Mouse (Mus musculus): ENCODE data around the gene Rln1. TPM values are rescaled to one million over a fixed set of nuclear protein-coding genes. Genes with fewer than 3 reads are reported as not detected.

Gene Rln1
- polyA plus RNA-seq, 1 experiment from 2014 or later: not detected

GRCm38 (mm10) chr19:29312661-29313060 lies 21.8 kb downstream of the Rln1 start:
- Histone ChIP-seq H3K4me2 (ENCODE audit: low read depth, low read length) (no peak overlapping the region), H3K27ac (ENCODE audit: low read depth) (no peak overlapping the region), H3K36me3 (replicated peaks; ENCODE audit: insufficient read depth, low read length) (peaks cover 27% of the 10 kb centered on the region), H3K27me3 (ENCODE audit: insufficient read depth, low read length) (no peaks in the 10 kb centered on the region), H3K9ac (replicated peaks) (no peak overlapping the region), H3K4me3 (ENCODE audit: low read depth, low read length) (no peak overlapping the region), H3K9me3 (ENCODE audit: low read length) (no peaks in the 10 kb centered on the region), H3K4me1 (ENCODE audit: insufficient read depth) (no peaks in the 10 kb centered on the region)
- DNase-seq (no peak), ATAC-seq (no peak)
- TF ChIP-seq EP300 (IDR thresholded peaks at IDR 0.05; ENCODE audit: low read depth) (no peak), CTCF (IDR thresholded peaks at IDR 0.05; ENCODE audit: low read depth) (no peak)
- 86% methylated on average over 7 of the region's 7 CpGs for WGBS (ENCODE audit: insufficient replicate concordance)

DNA sequence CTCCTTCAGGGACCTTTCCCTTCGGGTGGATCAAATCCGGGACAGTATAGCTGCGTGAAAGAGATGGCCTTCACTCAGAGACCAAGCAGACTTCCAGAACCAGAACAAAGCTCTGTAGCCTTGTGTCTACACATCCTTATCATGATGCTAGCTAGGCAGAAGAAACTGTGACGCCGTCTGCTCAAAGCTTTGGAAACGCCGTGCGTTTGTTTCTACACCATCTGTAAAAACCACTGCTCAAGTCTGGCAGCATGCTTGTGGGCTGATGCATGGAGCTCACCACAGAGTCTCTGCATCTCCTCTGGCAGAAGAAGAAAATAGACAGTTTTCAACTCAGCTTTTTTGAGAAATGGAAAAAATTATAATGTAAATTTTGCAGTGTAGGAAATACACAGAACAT lies 22.7 kb downstream of the Rln1 start:
- no peaks in the 10 kb centered on the region for H3K27me3 ChIP-seq (ENCODE audit: insufficient read depth, low read length)

GRCm38 (mm10) chr19:29308832-29309231 lies 25.6 kb downstream of the Rln1 start:
- H3K9me3 ChIP-seq (ENCODE audit: low read length): no peaks in the 10 kb centered on the region
- H3K36me3 ChIP-seq (replicated peaks; ENCODE audit: insufficient read depth, low read length): peaks cover 49% of the 10 kb centered on the region
- no peak overlapping the region for H3K9ac ChIP-seq (replicated peaks)
- no peak for TF ChIP-seq EP300 (IDR thresholded peaks at IDR 0.05; ENCODE audit: low read depth)
- TF ChIP-seq CTCF (IDR thresholded peaks at IDR 0.05; ENCODE audit: low read depth): peak; percentile 38
- no peak overlapping the region for H3K4me3 ChIP-seq (ENCODE audit: low read depth, low read length)
- DNase-seq: no peak
- H3K4me2 ChIP-seq (ENCODE audit: low read depth, low read length): no peak overlapping the region
- H3K27ac ChIP-seq (ENCODE audit: low read depth): no peak overlapping the region
- H3K27me3 ChIP-seq (ENCODE audit: insufficient read depth, low read length): no peaks in the 10 kb centered on the region
- H3K4me1 ChIP-seq (ENCODE audit: insufficient read depth): no peaks in the 10 kb centered on the region
- no peak for ATAC-seq

More for the DNA sequence above, 22.7 kb downstream of the Rln1 start:
- no peak for TF ChIP-seq EP300 (IDR thresholded peaks at IDR 0.05; ENCODE audit: low read depth)
- Histone ChIP-seq H3K36me3 (replicated peaks; ENCODE audit: insufficient read depth, low read length) (peaks cover 34% of the 10 kb centered on the region), H3K9me3 (ENCODE audit: low read length) (no peaks in the 10 kb centered on the region), H3K4me1 (ENCODE audit: insufficient read depth) (no peaks in the 10 kb centered on the region), H3K4me2 (ENCODE audit: low read depth, low read length) (no peak overlapping the region), H3K27ac (ENCODE audit: low read depth) (no peak overlapping the region), H3K4me3 (ENCODE audit: low read depth, low read length) (no peak overlapping the region), H3K9ac (replicated peaks) (no peak overlapping the region)
- ATAC-seq: no peak
- DNase-seq: no peak
- 92% methylated on average over 8 of the region's 8 CpGs for WGBS (ENCODE audit: insufficient replicate concordance)

DNA sequence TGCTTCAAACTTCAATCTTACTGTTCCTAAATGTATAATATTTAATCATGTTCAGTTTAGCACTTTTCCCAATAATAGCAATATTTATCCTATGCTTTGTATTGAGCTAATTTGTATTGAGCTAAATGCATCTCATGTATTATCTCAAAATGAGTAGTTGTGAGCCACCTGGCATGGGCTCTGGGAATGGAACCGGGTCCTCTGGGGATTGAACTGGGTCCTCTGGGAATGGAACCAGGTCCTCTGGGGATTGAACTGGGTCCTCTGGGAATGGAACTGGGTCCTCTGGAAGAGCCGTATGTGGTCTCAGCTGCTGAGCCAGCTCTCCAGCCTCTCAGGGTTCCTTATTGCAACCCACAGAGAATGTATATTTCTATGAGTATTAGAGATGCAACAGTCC lies 32.4 kb downstream of the Rln1 start:
- Histone ChIP-seq H3K27me3 (ENCODE audit: insufficient read depth, low read length) (no peaks in the 10 kb centered on the region), H3K4me3 (ENCODE audit: low read depth, low read length) (no peak overlapping the region), H3K36me3 (replicated peaks; ENCODE audit: insufficient read depth, low read length) (peaks cover 62% of the 10 kb centered on the region)

DNA sequence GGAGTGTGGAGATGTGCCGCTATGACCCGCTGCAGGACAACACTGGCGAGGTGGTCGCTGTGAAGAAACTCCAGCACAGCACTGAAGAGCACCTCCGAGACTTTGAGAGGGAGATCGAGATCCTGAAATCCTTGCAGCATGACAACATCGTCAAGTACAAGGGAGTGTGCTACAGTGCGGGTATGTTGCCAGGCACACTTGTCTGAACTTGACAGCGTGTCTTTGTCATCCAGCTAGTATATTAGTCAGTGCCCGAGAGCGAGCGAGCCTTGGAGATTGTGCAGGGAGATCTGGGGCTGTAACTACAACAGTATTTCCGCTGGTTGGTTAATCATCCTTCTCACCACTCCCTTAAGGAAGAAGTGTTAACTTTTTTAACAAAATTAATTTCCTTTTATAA lies 33.6 kb downstream of the Rln1 start:
- no peak overlapping the region for H3K9ac ChIP-seq (replicated peaks)
- 94% methylated on average over 13 of the region's 13 CpGs for WGBS (ENCODE audit: insufficient replicate concordance)
- H3K9me3 ChIP-seq (ENCODE audit: low read length): no peaks in the 10 kb centered on the region
- H3K27ac ChIP-seq (ENCODE audit: low read depth): no peak overlapping the region
- no peak overlapping the region for H3K4me2 ChIP-seq (ENCODE audit: low read depth, low read length)
- no peak for DNase-seq
- no peaks in the 10 kb centered on the region for H3K27me3 ChIP-seq (ENCODE audit: insufficient read depth, low read length)
- H3K36me3 ChIP-seq (replicated peaks; ENCODE audit: insufficient read depth, low read length): peaks cover 61% of the 10 kb centered on the region
- no peak for ATAC-seq
- H3K4me1 ChIP-seq (ENCODE audit: insufficient read depth): no peaks in the 10 kb centered on the region
- TF ChIP-seq EP300 (IDR thresholded peaks at IDR 0.05; ENCODE audit: low read depth) (no peak), CTCF (IDR thresholded peaks at IDR 0.05; ENCODE audit: low read depth) (no peak)
- H3K4me3 ChIP-seq (ENCODE audit: low read depth, low read length): no peak overlapping the region

More for the DNA sequence above, 32.4 kb downstream of the Rln1 start:
- no peak for ATAC-seq
- 84% methylated on average over 2 of the region's 2 CpGs for WGBS (ENCODE audit: insufficient replicate concordance)
- no peaks in the 10 kb centered on the region for H3K9me3 ChIP-seq (ENCODE audit: low read length)
- no peak overlapping the region for H3K27ac ChIP-seq (ENCODE audit: low read depth)
- no peaks in the 10 kb centered on the region for H3K4me1 ChIP-seq (ENCODE audit: insufficient read depth)
- H3K9ac ChIP-seq (replicated peaks): no peak overlapping the region
- H3K4me2 ChIP-seq (ENCODE audit: low read depth, low read length): no peak overlapping the region
- DNase-seq: no peak
- TF ChIP-seq CTCF (IDR thresholded peaks at IDR 0.05; ENCODE audit: low read depth) (no peak), EP300 (IDR thresholded peaks at IDR 0.05; ENCODE audit: low read depth) (no peak)

GRCm38 (mm10) chr19:29297366-29297765 lies 37.1 kb downstream of the Rln1 start:
- DNase-seq (no peak), ATAC-seq (no peak)
- no peaks in the 10 kb centered on the region for H3K4me1 ChIP-seq (ENCODE audit: insufficient read depth)
- H3K4me3 ChIP-seq (ENCODE audit: low read depth, low read length): no peak overlapping the region
- H3K36me3 ChIP-seq (replicated peaks; ENCODE audit: insufficient read depth, low read length): peaks cover 59% of the 10 kb centered on the region
- no peaks in the 10 kb centered on the region for H3K27me3 ChIP-seq (ENCODE audit: insufficient read depth, low read length)
- TF ChIP-seq CTCF (IDR thresholded peaks at IDR 0.05; ENCODE audit: low read depth) (no peak), EP300 (IDR thresholded peaks at IDR 0.05; ENCODE audit: low read depth) (no peak)
- WGBS (ENCODE audit: insufficient replicate concordance): 95% methylated on average over 1 of the region's 1 CpGs
- H3K4me2 ChIP-seq (ENCODE audit: low read depth, low read length): no peak overlapping the region
- no peak overlapping the region for H3K9ac ChIP-seq (replicated peaks)
- H3K9me3 ChIP-seq (ENCODE audit: low read length): no peaks in the 10 kb centered on the region
- H3K27ac ChIP-seq (ENCODE audit: low read depth): no peak overlapping the region

- Histone ChIP-seq H3K4me1 (ENCODE audit: insufficient read depth) (no peaks in the 10 kb centered on the region), H3K27ac (ENCODE audit: low read depth) (no peak overlapping the region)
Measured at GRCm38 (mm10) chr19:29296166-29296565, 38.3 kb downstream of the Rln1 start.

More at GRCm38 (mm10) chr19:29296166-29296565, 38.3 kb downstream of the Rln1 start:
- Histone ChIP-seq H3K4me3 (ENCODE audit: low read depth, low read length) (no peak overlapping the region), H3K27me3 (ENCODE audit: insufficient read depth, low read length) (no peaks in the 10 kb centered on the region), H3K9me3 (ENCODE audit: low read length) (no peaks in the 10 kb centered on the region), H3K9ac (replicated peaks) (no peak overlapping the region), H3K36me3 (replicated peaks; ENCODE audit: insufficient read depth, low read length) (peaks cover 64% of the 10 kb centered on the region), H3K4me2 (ENCODE audit: low read depth, low read length) (no peak overlapping the region)
- ATAC-seq (no peak), DNase-seq (no peak)
- TF ChIP-seq CTCF (IDR thresholded peaks at IDR 0.05; ENCODE audit: low read depth) (no peak), EP300 (IDR thresholded peaks at IDR 0.05; ENCODE audit: low read depth) (no peak)

Measured in liver, postnatal 0 days (tissue).